Mouse (Mus musculus) lung, postnatal 10 days (tissue): ENCODE results near the gene Eif3i.
A peak's percentile ranks its signal among the peaks of the same experiment; 100 is the strongest.
"Not testable (repeated sequence)": the region's sequence is repeated elsewhere in the genome, so short reads cannot be mapped to it uniquely, and the experiment has no call there.

ENCODE experiments used
- DNase-seq: peaks from one replicate; pipeline ENCODE4 v3.0.0; 2021

The Eif3i gene

GRCm38 (mm10) chr4:129573430-129573829, 27.0 kb downstream of the Eif3i start, which contains the start of gene Lck:
TSS of gene Lck (minus strand) at chr4:129573641.
- DNase-seq: no peak

DNA sequence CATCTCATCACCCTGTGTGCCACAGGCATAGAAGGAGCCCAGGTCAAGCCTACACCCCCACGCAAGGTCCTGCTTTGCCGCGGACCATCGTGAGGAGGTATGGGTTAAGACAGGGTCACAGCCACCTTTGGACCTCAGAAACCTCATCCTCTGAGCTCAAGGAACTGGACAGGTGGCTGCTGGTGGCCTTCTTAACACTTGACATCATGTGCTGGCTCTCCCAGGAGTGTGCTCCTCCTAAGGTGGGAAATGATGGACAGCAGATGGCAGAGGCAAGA, 27.4 kb downstream of the Eif3i start:
- no peak for DNase-seq

- no peak for DNase-seq
Measured at GRCm38 (mm10) chr4:129572236-129573092, 28.0 kb downstream of the Eif3i start.

- DNase-seq: no peak
Measured at GRCm38 (mm10) chr4:129571551-129572084, 28.8 kb downstream of the Eif3i start.

GRCm38 (mm10) chr4:129570028-129570427, 30.4 kb downstream of the Eif3i start:
- no peak for DNase-seq

DNA sequence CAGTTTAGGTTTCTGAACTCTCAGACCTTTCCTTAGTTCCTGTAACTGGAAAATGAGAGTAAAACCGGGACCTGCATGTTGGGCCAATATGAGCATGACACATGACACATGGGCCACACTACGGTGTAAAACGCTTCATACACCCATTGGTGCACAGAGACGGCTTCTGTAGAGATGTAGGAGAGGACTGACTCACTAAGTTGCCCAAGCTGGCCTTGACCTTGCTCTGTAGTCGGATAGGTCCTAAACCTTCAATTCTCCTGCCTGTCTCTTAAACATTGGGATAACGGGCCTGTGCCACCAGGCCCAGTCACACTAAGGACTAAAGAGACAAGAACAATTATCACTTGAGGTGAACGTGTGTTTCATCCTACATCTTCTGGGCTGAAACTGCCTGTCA, 32.1 kb downstream of the Eif3i start:
- DNase-seq: no peak

- no peak for DNase-seq
Measured at GRCm38 (mm10) chr4:129565139-129565538, 35.3 kb downstream of the Eif3i start.

DNA sequence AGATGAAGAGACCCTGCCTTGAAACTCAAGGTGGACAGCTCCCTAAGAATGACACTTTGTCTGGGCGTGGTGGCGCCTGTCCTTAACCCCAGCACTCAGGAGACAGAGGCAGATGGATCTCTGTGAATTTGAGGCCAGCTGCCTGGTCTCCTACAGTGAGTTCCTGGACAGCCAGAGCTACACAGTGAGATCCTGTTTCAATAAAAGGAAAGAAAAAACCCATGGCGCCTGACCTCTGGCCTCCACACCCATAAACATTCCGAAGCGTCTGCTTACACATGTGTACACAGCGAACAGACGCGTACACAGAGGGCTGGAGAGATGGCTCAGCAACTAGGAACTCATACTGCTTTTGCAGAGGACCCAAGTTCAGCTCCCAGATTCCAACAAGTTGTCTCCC, 36.7 kb downstream of the Eif3i start:
- peak; percentile 39 for DNase-seq

- no peak for DNase-seq
Measured at GRCm38 (mm10) chr4:129561184-129561583, 39.3 kb downstream of the Eif3i start.

GRCm38 (mm10) chr4:129558321-129558955, 42.0 kb downstream of the Eif3i start:
- DNase-seq: no peak

DNA sequence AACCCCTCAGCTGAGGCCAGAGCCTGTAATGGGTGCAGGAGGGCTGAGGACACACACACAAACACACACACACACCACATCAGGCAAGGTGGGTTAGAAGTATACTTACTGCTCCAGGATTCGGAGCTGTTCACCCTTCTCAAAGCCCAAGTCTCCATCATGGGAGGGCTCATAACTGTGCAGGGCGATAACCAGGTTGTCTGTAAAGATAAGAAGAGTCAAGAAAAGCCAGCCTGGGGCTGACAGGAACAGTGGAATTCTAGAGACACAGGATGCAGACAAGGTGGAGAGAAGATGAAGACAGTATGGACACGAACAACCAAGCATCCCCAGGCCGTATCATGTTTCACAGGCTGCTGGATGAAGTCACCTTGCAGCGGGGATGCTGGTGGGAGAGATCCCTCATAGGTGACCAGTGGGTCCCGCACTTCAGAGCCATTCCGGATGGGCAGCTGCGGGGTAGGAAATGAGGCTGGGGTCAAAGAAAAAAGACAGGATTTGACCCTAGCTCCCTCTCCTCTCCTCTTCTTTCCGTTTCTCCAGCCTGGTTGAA, 43.1 kb downstream of the Eif3i start:
- no peak for DNase-seq

- peak; percentile 96 for DNase-seq
Measured at GRCm38 (mm10) chr4:129556532-129557223, 43.8 kb downstream of the Eif3i start.

- no peak for DNase-seq
Measured at GRCm38 (mm10) chr4:129555862-129556531, 44.5 kb downstream of the Eif3i start.

DNA sequence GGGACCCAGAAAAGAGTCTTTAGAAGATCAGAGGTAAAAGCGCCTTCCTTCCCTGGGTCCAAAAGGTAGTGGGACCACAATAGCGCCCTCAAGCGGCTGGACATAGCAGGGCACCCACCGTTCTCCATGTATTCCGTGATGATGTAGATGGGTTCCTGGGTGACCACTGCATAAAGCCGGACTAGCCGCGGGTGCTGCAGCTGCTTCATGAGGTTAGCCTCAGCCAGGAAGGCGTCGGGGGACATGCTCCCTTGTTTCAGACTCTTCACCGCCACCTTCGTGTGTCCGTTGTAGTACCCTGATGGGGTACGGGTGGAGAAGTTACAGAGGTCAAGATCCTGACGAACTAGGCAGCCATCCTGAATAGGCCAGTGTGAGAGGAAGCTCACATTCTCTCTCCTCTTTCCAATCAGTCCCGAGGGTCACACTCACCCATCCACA, 45.0 kb downstream of the Eif3i start:
- peak; percentile 70 for DNase-seq

- not testable (repeated sequence) for DNase-seq
Measured at GRCm38 (mm10) chr4:129554512-129554911, 45.9 kb downstream of the Eif3i start.

- DNase-seq: no peak
Measured at GRCm38 (mm10) chr4:129550295-129550694, 50.2 kb downstream of the Eif3i start.

DNA sequence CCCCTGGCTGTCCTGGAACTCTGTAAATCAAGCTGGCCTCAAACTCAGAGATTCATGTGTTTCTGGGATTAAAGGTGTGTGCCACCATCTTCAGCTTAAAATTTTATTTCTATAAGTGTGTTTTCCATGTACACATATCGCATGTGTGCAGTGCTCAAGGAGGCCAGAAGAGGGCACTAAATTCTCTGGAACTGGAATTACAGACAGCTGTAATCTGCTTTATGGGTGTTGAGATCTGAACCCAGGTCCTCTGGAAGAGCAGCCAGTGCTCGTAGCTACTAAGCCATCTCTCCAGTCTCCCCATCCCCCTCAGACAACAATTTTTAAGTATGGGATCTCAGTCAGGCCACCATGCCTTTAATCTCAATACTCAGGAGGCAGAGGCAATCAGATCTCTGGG, 51.1 kb downstream of the Eif3i start:
- peak; percentile 49 for DNase-seq

- not testable (repeated sequence) for DNase-seq
Measured at GRCm38 (mm10) chr4:129547631-129548030, 52.8 kb downstream of the Eif3i start.

- no peak for DNase-seq
Measured at GRCm38 (mm10) chr4:129544106-129544505, 56.3 kb downstream of the Eif3i start.

GRCm38 (mm10) chr4:129542592-129543141, 57.8 kb downstream of the Eif3i start, which contains the start of gene Hdac1:
TSS of gene Hdac1 (minus strand) at chr4:129542713.
- peak; percentile 99 for DNase-seq
